Mouse (Mus musculus) intestine, embryonic 14.5 days (tissue): ENCODE results near the gene Upf1. TPM values are rescaled to one million over a fixed set of nuclear protein-coding genes. Genes with fewer than 3 reads are reported as not detected.
A peak's percentile ranks its signal among the peaks of the same experiment; 100 is the strongest.

Experiments used
- ATAC-seq: fragments of 200-750 bp; cut with Nextera tagmentation; replicated peaks from 2 replicates; pipeline ENCODE4 v1.8.0; 2017; ENCODE audit warnings: low read depth, moderate number of reproducible peaks, moderate TSS enrichment, moderate library complexity; ENCODE audit not compliant: low FRiP score, low TSS enrichment
- DNase-seq: peaks from one replicate; pipeline ENCODE4 v3.0.0-alpha.2; 2018; ENCODE audit warnings: low spot score
- H3K27ac ChIP-seq: fragments of 300-500 bp; sonication (generic); 2 replicates; pipeline ENCODE4 v1.5.1; 2014; ENCODE audit warnings: low read depth, mild to moderate bottlenecking, control low read depth
- H3K27me3 ChIP-seq: fragments of 300-500 bp; sonication (generic); replicated peaks from 2 replicates; pipeline ENCODE4 v1.6.1; 2014; ENCODE audit warnings: low read length, control low read depth; ENCODE audit not compliant: control insufficient read depth, insufficient read depth
- H3K36me3 ChIP-seq: fragments of 300-500 bp; sonication (generic); 2 replicates; pipeline ENCODE4 v1.6.1; 2014; ENCODE audit warnings: low read length, control low read depth; ENCODE audit not compliant: control insufficient read depth, insufficient read depth
- H3K4me1 ChIP-seq: fragments of 300-500 bp; sonication (generic); replicated peaks from 2 replicates; pipeline ENCODE4 v1.6.1; 2014; ENCODE audit warnings: low read length, control low read depth, mixed read lengths; ENCODE audit not compliant: control insufficient read depth, insufficient read depth
- H3K4me2 ChIP-seq: fragments of 300-500 bp; sonication (generic); 2 replicates; pipeline ENCODE4 v1.6.1; 2014; ENCODE audit warnings: low read length
- H3K4me3 ChIP-seq: fragments of 300-500 bp; sonication (generic); 2 replicates; pipeline ENCODE4 v1.5.1; 2014; ENCODE audit warnings: low read depth, low read length, control low read depth, mixed read lengths
- H3K9ac ChIP-seq: fragments of 300-500 bp; sonication (generic); 2 replicates; pipeline ENCODE4 v1.6.1; 2014; ENCODE audit warnings: mild to moderate bottlenecking, low read length
- H3K9me3 ChIP-seq: fragments of 300-500 bp; sonication (generic); 2 replicates; pipeline ENCODE4 v1.6.1; 2016; ENCODE audit warnings: low read length, control low read depth; ENCODE audit not compliant: control insufficient read depth
- WGBS: fragments of 180-500 bp; shearing (Covaris S2); extraction: QIAGEN DNeasy Blood & Tissue Kit; methylation state at CpG from one replicate; pipeline ENCODE4 v1.1.7; 2014; 5-methylcytosine and 5-hydroxymethylcytosine counted together
- polyA plus RNA-seq: library from polyadenylated mRNA; unstranded; fragments of >200 nt; fragmentation: Nextera tagmentation; extraction: Ambion mirVana; gene quantifications from 2 replicates; pipeline ENCODE4 v1.2.1, GENCODE M21; 2014

Upf1 gene
- polyA plus RNA-seq, 1 experiment from 2014 or later, result 19.4 TPM

- Histone ChIP-seq H3K4me1 (no peaks in the 10 kb centered on the region), H3K4me2 (no peak overlapping the region), H3K9ac (no peak overlapping the region), H3K27ac (no peak overlapping the region), H3K27me3 (no peaks in the 10 kb centered on the region), H3K36me3 (peaks cover 100% of the 10 kb centered on the region), H3K9me3 (no peaks in the 10 kb centered on the region), H3K4me3 (no peak overlapping the region)
- 87% methylated on average over 7 of the region's 7 CpGs for WGBS
- DNase-seq (no peak), ATAC-seq (no peak)
Measured at GRCm38 (mm10) chr8:70338931-70339330, 14.1 kb downstream of the Upf1 start.

GRCm38 (mm10) chr8:70332878-70333202 is 20.2 kb downstream of the Upf1 start:
- ATAC-seq (no peak), DNase-seq (no peak)
- Histone ChIP-seq H3K27me3 (no peaks in the 10 kb centered on the region), H3K4me2 (no peak overlapping the region), H3K4me3 (no peak overlapping the region), H3K4me1 (peaks cover 14% of the 10 kb centered on the region), H3K36me3 (peaks cover 70% of the 10 kb centered on the region), H3K9ac (no peak overlapping the region), H3K9me3 (no peaks in the 10 kb centered on the region), H3K27ac (no peak overlapping the region)
- 93% methylated on average over 6 of the region's 6 CpGs for WGBS

- no peaks in the 10 kb centered on the region; the same call in 1 of the 2 replicates for H3K9me3 ChIP-seq
- no peak overlapping the region for H3K9ac ChIP-seq
- WGBS, result 27% methylated on average over 41 of the region's 41 CpGs
- H3K27me3 ChIP-seq, result no peaks in the 10 kb centered on the region
- peaks cover 14% of the 10 kb centered on the region for H3K4me1 ChIP-seq
- peaks cover 65% of the 10 kb centered on the region for H3K36me3 ChIP-seq
- H3K27ac ChIP-seq, result no peak overlapping the region
- ATAC-seq, result peak; percentile 72
- DNase-seq, result peak; percentile 85
- no peak overlapping the region for H3K4me2 ChIP-seq
- no peak overlapping the region for H3K4me3 ChIP-seq
Measured at GRCm38 (mm10) chr8:70332070-70332877, 20.8 kb downstream of the Upf1 start.

- Histone ChIP-seq H3K4me2 (no peak overlapping the region), H3K36me3 (peaks cover 57% of the 10 kb centered on the region), H3K4me3 (no peak overlapping the region), H3K4me1 (peaks cover 14% of the 10 kb centered on the region), H3K9me3 (no peaks in the 10 kb centered on the region; the same call in 1 of the 2 replicates), H3K27me3 (no peaks in the 10 kb centered on the region), H3K9ac (no peak overlapping the region), H3K27ac (no peak overlapping the region)
- WGBS, result 78% methylated on average over 19 of the region's 19 CpGs
- no peak for ATAC-seq
- peak; percentile 61 for DNase-seq
Measured at GRCm38 (mm10) chr8:70331526-70331925, 21.6 kb downstream of the Upf1 start.

GRCm38 (mm10) chr8:70330741-70331364 is 22.2 kb downstream of the Upf1 start:
- peak; percentile 81 for DNase-seq
- peak; percentile 42 for ATAC-seq
- Histone ChIP-seq H3K36me3 (peaks cover 50% of the 10 kb centered on the region), H3K9ac (0 out of 2 replicates have a peak overlapping the region, but pooled peaks have one; percentile 20), H3K27ac (no peak overlapping the region), H3K9me3 (no peaks in the 10 kb centered on the region; the same call in 1 of the 2 replicates), H3K4me3 (peak overlapping the region; percentile 25), H3K4me2 (peak overlapping the region; percentile 36), H3K4me1 (peaks cover 14% of the 10 kb centered on the region), H3K27me3 (no peaks in the 10 kb centered on the region)
- 39% methylated on average over 49 of the region's 53 CpGs for WGBS

GRCm38 (mm10) chr8:70329835-70330740 is 23.0 kb downstream of the Upf1 start:
- DNase-seq, result peak; percentile 53
- Histone ChIP-seq H3K4me1 (peaks cover 14% of the 10 kb centered on the region), H3K9me3 (no peaks in the 10 kb centered on the region; the same call in 1 of the 2 replicates), H3K27ac (no peak overlapping the region), H3K36me3 (peaks cover 43% of the 10 kb centered on the region), H3K4me3 (peak overlapping the region; percentile 25), H3K27me3 (no peaks in the 10 kb centered on the region), H3K9ac (0 out of 2 replicates have a peak overlapping the region, but pooled peaks have one; percentile 20), H3K4me2 (peak overlapping the region; percentile 36)
- peak; percentile 4; the same call in 1 of the 2 replicates for ATAC-seq
- WGBS, result 12% methylated on average over 45 of the region's 45 CpGs

- H3K4me1 ChIP-seq, result peaks cover 14% of the 10 kb centered on the region
- DNase-seq, result no peak
- peak within 1 kb of the TSS; percentile 25 for H3K4me3 ChIP-seq
- 0 out of 2 replicates have a peak within 1 kb of the TSS, but pooled peaks have one; percentile 20 for H3K9ac ChIP-seq
- peak within 1 kb of the TSS; percentile 36 for H3K4me2 ChIP-seq
- peaks cover 35% of the 10 kb centered on the region for H3K36me3 ChIP-seq
- WGBS, result 30% methylated on average over 14 of the region's 14 CpGs
- H3K27ac ChIP-seq, result no peak within 1 kb of the TSS
- H3K9me3 ChIP-seq, result no peaks in the 10 kb centered on the region; the same call in 1 of the 2 replicates
- no peaks in the 10 kb centered on the region for H3K27me3 ChIP-seq
- 0 out of 2 replicates have a peak, but pooled peaks have one; percentile 13 for ATAC-seq
Measured at GRCm38 (mm10) chr8:70329124-70329834, 23.8 kb downstream of the Upf1 start, which contains the start of gene Gdf1. Gene Gdf1 (plus strand): TSS chr8:70329817.
